Mouse (Mus musculus) cerebellum, adult 2 months (tissue): ENCODE data around the gene Foxd3.

ENCODE experiments used
- CTCF ChIP-seq: fragments of 200-500 bp; IDR thresholded peaks from 2 replicates; pipeline ENCODE4 v1.5.1; 2011; ENCODE audit warnings: low read depth, mild to moderate bottlenecking, control low read depth, low read length, moderate library complexity, borderline replicate concordance; ENCODE audit not compliant: insufficient read depth
- POLR2A ChIP-seq: fragments of 200-500 bp; IDR thresholded peaks from 2 replicates; pipeline ENCODE4 v1.6.1; 2011; ENCODE audit warnings: low read length, control low read depth, borderline replicate concordance; ENCODE audit not compliant: insufficient read depth

GRCm38 (mm10) chr4:99651823-99652450 is 4.2 kb upstream of the Foxd3 start:
- TF ChIP-seq CTCF, result no peak
- TF ChIP-seq POLR2A, result no peak
